Mouse (Mus musculus): ENCODE measurements around the gene Runx2. TPM values are rescaled to one million over a fixed set of nuclear protein-coding genes. Genes with fewer than 3 reads are reported as not detected.

The Runx2 gene
- polyA plus RNA-seq (2015; fragmentation: Nextera tagmentation; extraction: Ambion mirVana), result 0.34 and 0.49 TPM in 2 replicates

GRCm38 (mm10) chr17:44814508-44815175, at the start of gene Runx2:
Gene Runx2 (minus strand): TSS chr17:44814797.
- no peaks in the 10 kb centered on the region for H3K4me1 ChIP-seq (ENCODE audit: insufficient read depth)
- no peak for TF ChIP-seq CTCF (IDR thresholded peaks at IDR 0.05; ENCODE audit: low read depth)
- no peak for TF ChIP-seq EP300 (IDR thresholded peaks at IDR 0.05; ENCODE audit: low read depth)
- H3K9me3 ChIP-seq (ENCODE audit: low read length), result no peaks in the 10 kb centered on the region
- DNase-seq, result no peak
- ATAC-seq, result no peak
- 0 out of 2 replicates have a peak within 1 kb of the TSS, but pooled peaks have one; percentile 3 for H3K27ac ChIP-seq (ENCODE audit: low read depth)
- peak within 1 kb of the TSS; percentile 2 for H3K4me3 ChIP-seq (ENCODE audit: low read depth, low read length)
- H3K36me3 ChIP-seq (replicated peaks; ENCODE audit: insufficient read depth, low read length), result no peaks in the 10 kb centered on the region
- WGBS (ENCODE audit: insufficient replicate concordance), result 32% methylated on average over 3 of the region's 3 CpGs
- H3K4me2 ChIP-seq (ENCODE audit: low read depth, low read length), result peak within 1 kb of the TSS; percentile 26
- no peaks in the 10 kb centered on the region for H3K27me3 ChIP-seq (ENCODE audit: insufficient read depth, low read length)
- H3K9ac ChIP-seq (replicated peaks), result no peak within 1 kb of the TSS

- ATAC-seq, result no peak
- H3K4me1 ChIP-seq (ENCODE audit: insufficient read depth), result no peaks in the 10 kb centered on the region
- no peak overlapping the region for H3K27ac ChIP-seq (ENCODE audit: low read depth)
- H3K36me3 ChIP-seq (replicated peaks; ENCODE audit: insufficient read depth, low read length), result no peaks in the 10 kb centered on the region
- DNase-seq, result no peak
- WGBS (ENCODE audit: insufficient replicate concordance), result 83% methylated on average over 6 of the region's 6 CpGs
- H3K4me3 ChIP-seq (ENCODE audit: low read depth, low read length), result no peak overlapping the region
- no peak overlapping the region for H3K9ac ChIP-seq (replicated peaks)
- H3K4me2 ChIP-seq (ENCODE audit: low read depth, low read length), result no peak overlapping the region
- no peak for TF ChIP-seq EP300 (IDR thresholded peaks at IDR 0.05; ENCODE audit: low read depth)
- no peak for TF ChIP-seq CTCF (IDR thresholded peaks at IDR 0.05; ENCODE audit: low read depth)
- no peaks in the 10 kb centered on the region for H3K27me3 ChIP-seq (ENCODE audit: insufficient read depth, low read length)
- no peaks in the 10 kb centered on the region for H3K9me3 ChIP-seq (ENCODE audit: low read length)
Observed at GRCm38 (mm10) chr17:44863165-44863564, 48.6 kb upstream of the Runx2 start.

- WGBS (ENCODE audit: insufficient replicate concordance), result 71% methylated on average over 4 of the region's 4 CpGs
- DNase-seq (no peak), ATAC-seq (no peak)
- no peaks in the 10 kb centered on the region for H3K27me3 ChIP-seq (ENCODE audit: insufficient read depth, low read length)
- no peak overlapping the region for H3K27ac ChIP-seq (ENCODE audit: low read depth)
- H3K36me3 ChIP-seq (replicated peaks; ENCODE audit: insufficient read depth, low read length), result no peaks in the 10 kb centered on the region
- H3K4me1 ChIP-seq (ENCODE audit: insufficient read depth), result no peaks in the 10 kb centered on the region
- H3K9ac ChIP-seq (replicated peaks), result no peak overlapping the region
- TF ChIP-seq EP300 (IDR thresholded peaks at IDR 0.05; ENCODE audit: low read depth) (no peak), CTCF (IDR thresholded peaks at IDR 0.05; ENCODE audit: low read depth) (no peak)
- no peak overlapping the region for H3K4me2 ChIP-seq (ENCODE audit: low read depth, low read length)
- no peak overlapping the region for H3K4me3 ChIP-seq (ENCODE audit: low read depth, low read length)
- no peaks in the 10 kb centered on the region for H3K9me3 ChIP-seq (ENCODE audit: low read length)
Observed at GRCm38 (mm10) chr17:44842184-44842583, 27.6 kb upstream of the Runx2 start.

GRCm38 (mm10) chr17:44831201-44831600, 16.6 kb upstream of the Runx2 start:
- no peak for TF ChIP-seq EP300 (IDR thresholded peaks at IDR 0.05; ENCODE audit: low read depth)
- TF ChIP-seq CTCF (IDR thresholded peaks at IDR 0.05; ENCODE audit: low read depth), result no peak
- H3K27me3 ChIP-seq (ENCODE audit: insufficient read depth, low read length), result no peaks in the 10 kb centered on the region
- DNase-seq, result no peak
- 23% methylated on average over 1 of the region's 1 CpGs for WGBS (ENCODE audit: insufficient replicate concordance)
- no peak overlapping the region for H3K4me3 ChIP-seq (ENCODE audit: low read depth, low read length)
- H3K9me3 ChIP-seq (ENCODE audit: low read length), result no peaks in the 10 kb centered on the region
- peaks cover 6% of the 10 kb centered on the region; the same call in 1 of the 2 replicates for H3K4me1 ChIP-seq (ENCODE audit: insufficient read depth)
- no peak overlapping the region for H3K27ac ChIP-seq (ENCODE audit: low read depth)
- no peak overlapping the region for H3K9ac ChIP-seq (replicated peaks)
- H3K36me3 ChIP-seq (replicated peaks; ENCODE audit: insufficient read depth, low read length), result no peaks in the 10 kb centered on the region
- no peak overlapping the region for H3K4me2 ChIP-seq (ENCODE audit: low read depth, low read length)
- no peak for ATAC-seq

- peak; percentile 66 for TF ChIP-seq EP300 (IDR thresholded peaks at IDR 0.05; ENCODE audit: low read depth)
- no peak for TF ChIP-seq CTCF (IDR thresholded peaks at IDR 0.05; ENCODE audit: low read depth)
- ATAC-seq (peak; percentile 35; the same call in 1 of the 2 replicates), DNase-seq (no peak)
- H3K36me3 ChIP-seq (replicated peaks; ENCODE audit: insufficient read depth, low read length), result no peaks in the 10 kb centered on the region
- H3K27me3 ChIP-seq (ENCODE audit: insufficient read depth, low read length), result no peaks in the 10 kb centered on the region
- no peak overlapping the region for H3K9ac ChIP-seq (replicated peaks)
- H3K27ac ChIP-seq (ENCODE audit: low read depth), result 0 out of 2 replicates have a peak overlapping the region, but pooled peaks have one; percentile 76
- H3K4me3 ChIP-seq (ENCODE audit: low read depth, low read length), result no peak overlapping the region
- WGBS (ENCODE audit: insufficient replicate concordance), result 63% methylated on average over 3 of the region's 3 CpGs
- no peak overlapping the region for H3K4me2 ChIP-seq (ENCODE audit: low read depth, low read length)
- no peaks in the 10 kb centered on the region for H3K9me3 ChIP-seq (ENCODE audit: low read length)
- H3K4me1 ChIP-seq (ENCODE audit: insufficient read depth), result peaks cover 6% of the 10 kb centered on the region; the same call in 1 of the 2 replicates
Observed at GRCm38 (mm10) chr17:44829587-44829986, 15.0 kb upstream of the Runx2 start.

GRCm38 (mm10) chr17:44827964-44828363, 13.4 kb upstream of the Runx2 start:
- Histone ChIP-seq H3K9ac (replicated peaks) (no peak overlapping the region), H3K4me2 (ENCODE audit: low read depth, low read length) (peak overlapping the region; percentile 19), H3K27me3 (ENCODE audit: insufficient read depth, low read length) (no peaks in the 10 kb centered on the region), H3K9me3 (ENCODE audit: low read length) (no peaks in the 10 kb centered on the region), H3K27ac (ENCODE audit: low read depth) (peak overlapping the region; percentile 76), H3K4me3 (ENCODE audit: low read depth, low read length) (no peak overlapping the region), H3K4me1 (ENCODE audit: insufficient read depth) (peaks cover 6% of the 10 kb centered on the region; the same call in 1 of the 2 replicates), H3K36me3 (replicated peaks; ENCODE audit: insufficient read depth, low read length) (no peaks in the 10 kb centered on the region)
- 66% methylated on average over 4 of the region's 4 CpGs for WGBS (ENCODE audit: insufficient replicate concordance)
- DNase-seq (no peak), ATAC-seq (peak; percentile 95)
- TF ChIP-seq CTCF (IDR thresholded peaks at IDR 0.05; ENCODE audit: low read depth) (no peak), EP300 (IDR thresholded peaks at IDR 0.05; ENCODE audit: low read depth) (peak; percentile 96)
